Mouse (Mus musculus) G1E (cell line): Measurements from ENCODE around the gene Aagab. TPM values are rescaled to one million over a fixed set of nuclear protein-coding genes. Genes with fewer than 3 reads are reported as not detected.

Experiments
- ATAC-seq: 2 replicates; pipeline ENCODE4 v1.8.0; 2016; ENCODE audit warnings: mild to moderate bottlenecking; ENCODE audit not compliant: insufficient number of reproducible peaks, poor library complexity, low FRiP score, severe bottlenecking; ENCODE audit errors: extremely low read depth
- DNase-seq: peaks from one replicate; pipeline ENCODE4 v3.0.0; 2012; ENCODE audit warnings: low spot score
- H3K27me3 ChIP-seq: 2 replicates; pipeline ENCODE4 v1.6.1; 2012; ENCODE audit warnings: mild to moderate bottlenecking, low read length, inconsistent platforms; ENCODE audit not compliant: insufficient read depth
- H3K36me3 ChIP-seq: replicated peaks from 2 replicates; pipeline ENCODE3; 2012; ENCODE audit warnings: mild to moderate bottlenecking, inconsistent platforms
- H3K4me1 ChIP-seq: 2 replicates; pipeline ENCODE4 v1.6.1; 2012; ENCODE audit warnings: low read depth, low read length, inconsistent platforms, mixed read lengths; ENCODE audit not compliant: insufficient read depth
- H3K4me3 ChIP-seq: 2 replicates; pipeline ENCODE4 v1.5.1; 2012; ENCODE audit warnings: low read depth, mild to moderate bottlenecking, inconsistent platforms, low read length, moderate library complexity, mixed read lengths
- H3K9me3 ChIP-seq: replicated peaks from 2 replicates; pipeline ENCODE4 v1.6.1; 2012; ENCODE audit warnings: inconsistent platforms
- CTCF ChIP-seq: IDR thresholded peaks from 2 replicates; pipeline ENCODE4 v1.5.1; 2012; ENCODE audit warnings: low read depth, low read length, inconsistent platforms, mixed read lengths
- GATA1 ChIP-seq: IDR thresholded peaks from 2 replicates; pipeline ENCODE4 v1.6.1; 2012; ENCODE audit warnings: borderline replicate concordance, low read length, inconsistent platforms, mixed read lengths
- GATA2 ChIP-seq: IDR thresholded peaks from 2 replicates; pipeline ENCODE4 v1.6.1; 2012; ENCODE audit warnings: low read depth, low read length, inconsistent platforms, borderline replicate concordance
- POLR2AphosphoS5 ChIP-seq: IDR thresholded peaks from 2 replicates; pipeline ENCODE4 v1.6.1; 2012; ENCODE audit warnings: low read depth, low read length, inconsistent platforms; ENCODE audit not compliant: insufficient replicate concordance
- TAL1 ChIP-seq: conservative IDR thresholded peaks from 2 replicates; pipeline ENCODE4 v1.6.1; 2012; ENCODE audit warnings: low read depth, low read length, inconsistent platforms, mixed read lengths
- polyA plus RNA-seq: library from polyadenylated mRNA; stranded (reverse); fragments of >175 nt; gene quantifications from 2 replicates; pipeline ENCODE4 v1.2.3, GENCODE M21; 2012
- total RNA-seq, 2 experiments: library from RNA; stranded (forward) in 1 of 2; stranded (reverse) in 1 of 2; fragments of 200-1000 nt in 1 of 2; fragments of >200 nt in 1 of 2; fragmentation: Nextera tagmentation in 1 of 2; gene quantifications; 2 replicates each; pipeline ENCODE4 v1.2.3; 2014 to 2017

Aagab gene
- total and polyA plus RNA-seq, 3 experiments = 5.0 to 27.5 (median 16.9) TPM

DNA sequence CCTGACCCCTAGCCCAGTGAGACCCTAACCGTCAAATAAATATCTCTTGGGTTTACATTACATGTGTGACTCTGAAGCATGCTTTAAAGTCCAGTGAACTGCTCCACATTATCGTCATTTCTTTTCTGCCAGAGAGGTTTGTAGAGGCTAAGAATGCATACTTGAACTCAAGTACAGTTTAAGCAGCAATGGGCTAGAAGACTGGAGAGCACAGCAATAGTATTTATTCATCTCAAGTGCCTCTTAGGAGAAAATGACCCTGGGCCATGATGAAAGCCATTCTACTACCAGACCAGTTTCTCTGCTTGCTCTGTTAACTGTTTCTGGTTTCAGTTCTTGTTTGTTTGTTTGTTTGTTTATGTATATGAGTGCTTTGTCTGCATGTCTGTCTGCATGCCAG lies 39.0 kb upstream of the Aagab start:
- Histone ChIP-seq H3K36me3 (no peaks in the 10 kb centered on the region), H3K27me3 (peaks cover 14% of the 10 kb centered on the region), H3K4me3 (no peak overlapping the region), H3K9me3 (no peaks in the 10 kb centered on the region), H3K4me1 (no peaks in the 10 kb centered on the region)
- TF ChIP-seq GATA2 (no peak), TAL1 (no peak), CTCF (no peak), POLR2AphosphoS5 (no peak), GATA1 (no peak)
- DNase-seq (no peak), ATAC-seq (no peak)

DNA sequence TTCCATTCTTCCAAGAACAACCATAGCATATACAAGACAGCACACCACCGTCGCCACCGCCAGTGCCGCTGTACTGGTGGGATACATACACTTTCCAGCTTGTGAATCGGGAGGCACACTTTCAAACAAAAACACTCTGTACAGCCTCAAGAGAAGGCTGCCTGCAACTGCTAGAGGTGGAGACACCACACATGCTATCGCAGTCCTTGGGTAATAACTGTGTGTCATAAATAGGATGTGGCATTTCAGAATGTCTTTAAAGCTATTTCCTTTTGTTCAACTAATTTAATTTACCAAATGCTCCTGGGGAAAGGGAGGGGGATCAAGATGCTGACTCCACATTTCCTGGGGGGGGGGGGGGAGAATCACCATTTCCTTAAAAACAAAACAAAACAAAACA lies 34.1 kb upstream of the Aagab start:
- peaks cover 12% of the 10 kb centered on the region for H3K27me3 ChIP-seq
- no peaks in the 10 kb centered on the region for H3K4me1 ChIP-seq
- TF ChIP-seq POLR2AphosphoS5 (no peak), GATA2 (no peak), TAL1 (no peak), GATA1 (no peak), CTCF (no peak)
- H3K9me3 ChIP-seq = no peaks in the 10 kb centered on the region
- no peak for DNase-seq
- no peaks in the 10 kb centered on the region for H3K36me3 ChIP-seq
- H3K4me3 ChIP-seq = no peak overlapping the region
- ATAC-seq = no peak

GRCm38 (mm10) chr9:63568808-63569207 lies 33.7 kb upstream of the Aagab start:
- Histone ChIP-seq H3K9me3 (no peaks in the 10 kb centered on the region), H3K4me3 (no peak overlapping the region), H3K27me3 (peaks cover 12% of the 10 kb centered on the region), H3K36me3 (no peaks in the 10 kb centered on the region), H3K4me1 (no peaks in the 10 kb centered on the region)
- DNase-seq (no peak), ATAC-seq (no peak)
- TF ChIP-seq CTCF (no peak), POLR2AphosphoS5 (no peak), GATA2 (no peak), TAL1 (no peak), GATA1 (no peak)

DNA sequence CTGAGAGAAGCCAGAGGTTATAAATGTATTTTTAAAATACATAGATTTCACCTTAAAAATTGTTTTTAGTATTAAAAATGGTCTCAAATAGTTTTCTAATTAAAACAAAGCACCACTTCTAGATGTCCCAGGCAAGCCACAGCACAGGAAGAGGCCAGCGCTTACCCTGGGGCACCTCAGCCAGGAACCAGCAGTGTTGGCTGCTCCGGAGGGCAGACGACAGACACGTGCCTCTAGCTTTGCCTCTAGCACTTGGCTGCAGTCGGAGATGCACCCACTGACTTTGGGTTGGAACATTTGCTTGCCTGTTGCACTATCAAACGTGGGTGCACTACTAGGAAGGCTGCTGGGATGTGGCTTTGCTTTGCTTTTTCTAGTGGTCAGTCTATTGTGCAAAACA lies 30.6 kb upstream of the Aagab start:
- ATAC-seq = no peak
- Histone ChIP-seq H3K4me3 (no peak overlapping the region), H3K36me3 (no peaks in the 10 kb centered on the region), H3K4me1 (no peaks in the 10 kb centered on the region), H3K27me3 (peaks cover 15% of the 10 kb centered on the region), H3K9me3 (no peaks in the 10 kb centered on the region)
- DNase-seq = no peak
- no peak for TF ChIP-seq TAL1
- TF ChIP-seq GATA2 = no peak
- no peak for TF ChIP-seq CTCF
- TF ChIP-seq GATA1 = no peak
- no peak for TF ChIP-seq POLR2AphosphoS5

DNA sequence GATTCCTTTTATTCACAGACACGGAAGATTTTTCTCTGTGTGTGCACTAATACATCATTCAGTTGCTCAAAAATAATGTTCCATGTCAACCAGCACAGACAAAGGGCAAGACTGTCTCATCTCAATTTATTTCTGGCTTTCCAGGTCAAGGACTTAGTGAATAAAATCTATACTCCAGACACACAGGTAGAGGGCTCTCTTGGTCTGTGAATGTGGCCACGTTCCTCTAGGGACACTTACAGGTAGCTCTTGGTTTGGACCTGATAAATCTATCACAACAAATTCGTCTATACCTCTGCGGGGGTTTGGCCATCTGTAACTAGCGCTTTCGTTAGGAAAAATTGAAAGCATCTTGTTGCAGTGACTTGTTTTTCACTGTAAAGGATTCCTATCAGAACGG lies 29.6 kb upstream of the Aagab start:
- peaks cover 22% of the 10 kb centered on the region for H3K27me3 ChIP-seq
- DNase-seq (no peak), ATAC-seq (no peak)
- no peaks in the 10 kb centered on the region for H3K36me3 ChIP-seq
- TF ChIP-seq GATA1 (no peak), TAL1 (no peak)
- H3K4me3 ChIP-seq = no peak overlapping the region
- no peaks in the 10 kb centered on the region for H3K4me1 ChIP-seq
- H3K9me3 ChIP-seq = no peaks in the 10 kb centered on the region

DNA sequence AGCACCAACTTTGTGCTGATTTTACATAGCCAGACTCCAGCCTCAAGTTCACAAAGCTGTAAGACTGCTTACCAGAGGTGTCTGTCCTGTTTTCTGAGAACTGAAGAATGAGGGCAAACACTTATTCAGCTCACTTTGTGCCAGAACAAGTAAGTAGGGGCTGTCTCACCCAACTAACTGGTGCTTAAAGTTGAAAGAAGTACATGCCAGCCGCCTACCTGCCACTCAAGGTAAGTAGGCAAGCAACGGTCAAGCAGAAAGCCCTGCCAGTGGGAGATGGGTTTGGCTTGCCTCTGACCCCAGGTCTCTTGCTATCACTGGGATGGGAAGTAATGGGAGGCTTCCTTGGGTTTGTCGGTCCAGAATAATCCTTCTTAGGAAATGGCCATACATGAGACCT lies 25.0 kb upstream of the Aagab start:
- Histone ChIP-seq H3K4me3 (no peak overlapping the region), H3K27me3 (peaks cover 28% of the 10 kb centered on the region), H3K4me1 (no peaks in the 10 kb centered on the region), H3K36me3 (no peaks in the 10 kb centered on the region), H3K9me3 (no peaks in the 10 kb centered on the region)
- TF ChIP-seq CTCF (no peak), GATA2 (no peak), GATA1 (no peak), TAL1 (no peak), POLR2AphosphoS5 (no peak)
- ATAC-seq = no peak
- no peak for DNase-seq

DNA sequence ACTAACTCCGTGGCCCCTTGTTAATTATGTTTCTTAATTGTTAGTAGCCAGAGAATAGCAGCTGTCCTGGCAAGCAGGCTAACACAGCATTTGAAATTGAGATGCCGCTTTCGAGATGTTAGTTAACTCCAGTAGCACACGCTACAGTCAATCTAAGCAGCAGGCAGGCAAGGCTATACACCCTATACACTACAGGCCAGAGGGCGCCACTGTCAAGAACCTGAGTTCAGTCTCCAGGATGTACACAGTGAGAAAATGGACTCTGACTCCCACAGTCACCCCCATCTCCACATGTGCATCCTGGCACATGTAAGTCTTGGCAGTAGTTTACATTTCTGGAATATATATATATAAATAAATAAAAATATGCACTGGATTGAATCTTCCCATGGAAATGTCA lies 22.8 kb upstream of the Aagab start:
- DNase-seq = no peak

More for the DNA sequence above, 22.8 kb upstream of the Aagab start:
- Histone ChIP-seq H3K27me3 (peaks cover 32% of the 10 kb centered on the region), H3K36me3 (no peaks in the 10 kb centered on the region), H3K9me3 (no peaks in the 10 kb centered on the region), H3K4me3 (no peak overlapping the region), H3K4me1 (no peaks in the 10 kb centered on the region)
- no peak for TF ChIP-seq CTCF
- no peak for TF ChIP-seq POLR2AphosphoS5
- no peak for TF ChIP-seq GATA2
- TF ChIP-seq GATA1 = no peak
- no peak for TF ChIP-seq TAL1
- ATAC-seq = no peak
